Mouse (Mus musculus): ENCODE data around the gene Olfr43. TPM values are rescaled to one million over a fixed set of nuclear protein-coding genes. Genes with fewer than 3 reads are reported as not detected.

Gene Olfr43
- polyA plus RNA-seq (2012; rRNA removed) (not detected in 2 replicates), polyA plus RNA-seq (2014; fragmentation: Nextera tagmentation; extraction: Ambion mirVana) (not detected in 2 replicates)

DNA sequence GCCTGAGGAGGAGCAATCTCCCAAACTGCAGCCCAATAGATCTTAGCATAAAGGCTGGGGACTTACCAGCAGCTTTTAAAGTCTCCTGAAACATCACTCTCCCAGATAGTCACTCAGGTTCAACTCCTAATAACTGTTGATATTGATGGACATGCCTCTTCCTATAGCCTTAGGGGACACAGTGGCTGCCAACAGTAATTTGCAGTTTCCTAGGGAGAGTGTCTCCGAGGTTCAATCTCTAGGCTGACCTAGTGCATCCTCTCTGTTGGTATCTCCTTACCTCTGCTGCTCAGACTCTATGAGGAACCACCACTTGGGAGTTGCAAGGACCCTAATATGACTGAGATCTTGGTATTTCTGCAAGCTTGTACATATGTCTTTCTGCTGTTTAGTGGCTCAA, at the start of gene Olfr43:
Olfr43 (minus strand) TSS at position 101 of the 400 bp plus-strand sequence.
- H3K4me1 ChIP-seq (ENCODE audit: control insufficient read depth, insufficient read depth, low read length): no peaks in the 10 kb centered on the region
- DNase-seq (ENCODE audit: low spot score) (no peak), ATAC-seq (ENCODE audit: low FRiP score, low read depth) (no peak)
- H3K27me3 ChIP-seq (ENCODE audit: control insufficient read depth, insufficient read depth, low read length): no peaks in the 10 kb centered on the region
- no peaks in the 10 kb centered on the region for H3K36me3 ChIP-seq (ENCODE audit: control insufficient read depth, insufficient read depth, low read length)
- H3K27ac ChIP-seq (replicated peaks; ENCODE audit: low read depth, low read length): no peak within 1 kb of the TSS
- 40% methylated on average over 1 of the region's 1 CpGs for WGBS
- no peak within 1 kb of the TSS for H3K4me2 ChIP-seq (replicated peaks; ENCODE audit: low read depth, low read length, severe bottlenecking)
- H3K4me3 ChIP-seq (replicated peaks; ENCODE audit: low read length): no peak within 1 kb of the TSS
- TF ChIP-seq POLR2A (IDR thresholded peaks at IDR 0.05; ENCODE audit: borderline replicate concordance, extremely low read depth, insufficient read depth, insufficient read length): no peak
- H3K9ac ChIP-seq (ENCODE audit: low read depth, low read length, severe bottlenecking): no peak within 1 kb of the TSS
- no peaks in the 10 kb centered on the region for H3K9me3 ChIP-seq (ENCODE audit: control insufficient read depth, low read length)

DNA sequence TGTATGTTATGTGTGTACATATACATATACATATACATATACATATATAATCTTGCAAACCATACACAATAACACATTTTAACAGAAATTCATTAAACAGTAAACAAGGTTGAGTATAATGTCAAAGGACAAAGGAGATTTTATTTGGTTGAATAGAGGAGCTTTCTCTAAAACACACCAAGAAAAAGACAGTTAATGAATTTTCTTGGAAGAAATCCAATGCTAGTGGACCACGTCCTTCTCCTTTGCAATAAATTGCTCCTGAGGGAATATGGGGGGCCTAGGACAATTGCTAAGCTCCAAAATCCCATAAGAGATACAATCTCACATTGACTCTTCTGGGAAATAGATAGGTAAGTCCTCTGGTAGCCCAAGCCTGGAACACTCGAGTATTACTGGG, 48.3 kb upstream of the Olfr43 start, which contains the start of gene Olfr406:
Olfr406 (plus strand) TSS at position 301 of the 400 bp plus-strand sequence.
- ATAC-seq (ENCODE audit: low FRiP score, low read depth) (no peak), DNase-seq (ENCODE audit: low spot score) (no peak)
- Histone ChIP-seq H3K4me2 (replicated peaks; ENCODE audit: low read depth, low read length, severe bottlenecking) (no peak within 1 kb of the TSS), H3K27ac (replicated peaks; ENCODE audit: low read depth, low read length) (no peak within 1 kb of the TSS), H3K9me3 (ENCODE audit: control insufficient read depth, low read length) (no peaks in the 10 kb centered on the region), H3K36me3 (ENCODE audit: control insufficient read depth, insufficient read depth, low read length) (no peaks in the 10 kb centered on the region), H3K4me1 (ENCODE audit: control insufficient read depth, insufficient read depth, low read length) (no peaks in the 10 kb centered on the region), H3K9ac (ENCODE audit: low read depth, low read length, severe bottlenecking) (no peak within 1 kb of the TSS), H3K27me3 (ENCODE audit: control insufficient read depth, insufficient read depth, low read length) (no peaks in the 10 kb centered on the region), H3K4me3 (replicated peaks; ENCODE audit: low read length) (no peak within 1 kb of the TSS)
- TF ChIP-seq POLR2A (IDR thresholded peaks at IDR 0.05; ENCODE audit: borderline replicate concordance, extremely low read depth, insufficient read depth, insufficient read length): no peak
- 40% methylated on average over 2 of the region's 2 CpGs for WGBS

DNA sequence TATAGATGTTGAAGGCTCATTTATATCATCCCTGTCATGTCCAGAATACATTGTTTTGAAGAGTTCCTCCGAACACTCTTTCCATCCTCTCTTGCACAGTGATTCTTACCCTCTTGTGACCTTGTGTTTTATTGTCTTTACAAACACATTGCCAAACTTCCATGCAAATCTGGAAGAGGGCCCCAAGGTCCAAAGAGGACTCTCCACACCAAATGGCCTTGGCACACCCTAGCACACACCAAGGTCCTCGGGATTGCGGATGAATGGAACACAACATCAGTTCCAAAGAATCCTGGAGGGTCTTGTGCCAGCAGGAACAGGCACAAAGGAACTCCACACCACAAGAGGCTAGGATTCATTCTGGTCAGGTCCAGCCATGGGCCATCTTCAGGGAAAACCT, 30.0 kb upstream of the Olfr43 start:
- H3K9me3 ChIP-seq (ENCODE audit: control insufficient read depth, low read length): no peaks in the 10 kb centered on the region
- ATAC-seq (ENCODE audit: low FRiP score, low read depth) (no peak), DNase-seq (ENCODE audit: low spot score) (no peak)
- H3K27ac ChIP-seq (replicated peaks; ENCODE audit: low read depth, low read length): no peak overlapping the region
- H3K4me3 ChIP-seq (replicated peaks; ENCODE audit: low read length): no peak overlapping the region
- no peaks in the 10 kb centered on the region for H3K36me3 ChIP-seq (ENCODE audit: control insufficient read depth, insufficient read depth, low read length)
- no peaks in the 10 kb centered on the region for H3K4me1 ChIP-seq (ENCODE audit: control insufficient read depth, insufficient read depth, low read length)
- no peak for TF ChIP-seq POLR2A (IDR thresholded peaks at IDR 0.05; ENCODE audit: borderline replicate concordance, extremely low read depth, insufficient read depth, insufficient read length)
- no peak overlapping the region for H3K4me2 ChIP-seq (replicated peaks; ENCODE audit: low read depth, low read length, severe bottlenecking)
- H3K9ac ChIP-seq (ENCODE audit: low read depth, low read length, severe bottlenecking): no peak overlapping the region
- no peaks in the 10 kb centered on the region for H3K27me3 ChIP-seq (ENCODE audit: control insufficient read depth, insufficient read depth, low read length)
- WGBS: 92% methylated on average over 3 of the region's 3 CpGs

DNA sequence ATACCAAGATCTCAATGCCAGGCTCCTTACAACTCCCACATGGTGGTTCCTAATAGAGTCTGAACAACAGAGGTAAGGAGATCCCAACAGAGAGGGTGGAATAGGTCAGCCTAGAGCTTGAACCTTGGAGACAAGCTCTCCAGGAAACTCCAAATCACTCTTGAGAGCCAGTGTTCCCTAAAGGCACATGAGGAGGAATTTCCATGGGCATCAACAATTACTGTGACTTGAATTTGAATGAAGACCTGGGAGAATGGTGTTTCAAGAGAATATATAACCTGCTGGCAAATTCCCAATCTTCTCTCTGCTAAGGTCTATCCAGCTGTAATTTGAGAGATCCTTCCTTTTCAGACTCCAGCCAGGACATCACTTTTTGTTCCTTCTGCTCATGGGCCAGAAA, 25.2 kb downstream of the Olfr43 start, which contains the start of gene Olfr403:
Olfr403 (plus strand) TSS at position 301 of the 400 bp plus-strand sequence.
- H3K27ac ChIP-seq (replicated peaks; ENCODE audit: low read depth, low read length): no peak within 1 kb of the TSS
- H3K4me1 ChIP-seq (ENCODE audit: control insufficient read depth, insufficient read depth, low read length): no peaks in the 10 kb centered on the region
- no peak within 1 kb of the TSS for H3K4me3 ChIP-seq (replicated peaks; ENCODE audit: low read length)
- no peaks in the 10 kb centered on the region for H3K36me3 ChIP-seq (ENCODE audit: control insufficient read depth, insufficient read depth, low read length)
- H3K4me2 ChIP-seq (replicated peaks; ENCODE audit: low read depth, low read length, severe bottlenecking): no peak within 1 kb of the TSS
- ATAC-seq (ENCODE audit: low FRiP score, low read depth) (no peak), DNase-seq (ENCODE audit: low spot score) (no peak)
- no peak for TF ChIP-seq POLR2A (IDR thresholded peaks at IDR 0.05; ENCODE audit: borderline replicate concordance, extremely low read depth, insufficient read depth, insufficient read length)
- H3K27me3 ChIP-seq (ENCODE audit: control insufficient read depth, insufficient read depth, low read length): no peaks in the 10 kb centered on the region
- no peak within 1 kb of the TSS for H3K9ac ChIP-seq (ENCODE audit: low read depth, low read length, severe bottlenecking)
- H3K9me3 ChIP-seq (ENCODE audit: control insufficient read depth, low read length): no peaks in the 10 kb centered on the region

DNA sequence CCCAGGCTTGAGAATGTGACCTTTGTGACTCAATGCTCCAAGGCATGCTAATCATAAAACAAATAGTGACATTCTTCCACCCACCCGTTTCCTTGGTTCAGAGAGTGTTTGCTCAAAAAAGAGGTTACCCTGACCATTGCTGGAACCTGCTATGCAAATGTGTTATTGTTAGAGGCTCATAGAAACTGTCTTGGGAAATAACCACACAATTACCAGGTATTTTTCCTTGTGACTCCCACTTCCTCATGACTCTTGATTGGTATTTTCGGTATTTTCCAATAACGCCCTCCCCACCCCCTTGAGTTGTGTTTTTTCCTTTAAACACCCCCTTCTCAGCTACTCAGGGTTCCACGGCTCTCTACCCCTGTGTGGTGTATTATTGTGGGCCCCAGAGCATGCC, 27.4 kb downstream of the Olfr43 start:
- Histone ChIP-seq H3K9me3 (ENCODE audit: control insufficient read depth, low read length) (no peaks in the 10 kb centered on the region), H3K4me3 (replicated peaks; ENCODE audit: low read length) (no peak overlapping the region), H3K9ac (ENCODE audit: low read depth, low read length, severe bottlenecking) (no peak overlapping the region), H3K36me3 (ENCODE audit: control insufficient read depth, insufficient read depth, low read length) (no peaks in the 10 kb centered on the region), H3K4me2 (replicated peaks; ENCODE audit: low read depth, low read length, severe bottlenecking) (no peak overlapping the region), H3K27ac (replicated peaks; ENCODE audit: low read depth, low read length) (no peak overlapping the region), H3K4me1 (ENCODE audit: control insufficient read depth, insufficient read depth, low read length) (no peaks in the 10 kb centered on the region), H3K27me3 (ENCODE audit: control insufficient read depth, insufficient read depth, low read length) (no peaks in the 10 kb centered on the region)
- ATAC-seq (ENCODE audit: low FRiP score, low read depth) (no peak), DNase-seq (ENCODE audit: low spot score) (no peak)
- TF ChIP-seq POLR2A (IDR thresholded peaks at IDR 0.05; ENCODE audit: borderline replicate concordance, extremely low read depth, insufficient read depth, insufficient read length): no peak
- WGBS: 77% methylated on average over 4 of the region's 4 CpGs

DNA sequence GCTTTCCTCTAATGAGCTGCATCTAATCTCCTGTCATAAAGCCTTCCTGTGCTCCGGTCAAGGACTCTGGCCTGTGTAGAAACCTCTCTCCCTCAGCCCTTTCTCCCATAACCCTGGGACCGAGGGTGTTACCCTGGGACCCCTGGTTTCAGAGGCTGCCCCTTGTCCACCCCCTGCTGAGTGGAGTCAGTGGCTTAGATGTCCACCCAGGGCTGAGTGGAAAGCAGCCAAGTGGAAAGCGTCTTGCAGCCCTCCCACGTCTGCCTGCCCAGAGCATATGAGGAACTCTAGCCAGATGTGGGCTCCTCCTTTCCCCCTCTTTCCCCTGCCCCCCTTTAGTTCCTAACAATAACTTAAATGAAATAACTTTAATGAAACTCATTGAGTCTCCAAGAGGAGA, 28.0 kb downstream of the Olfr43 start:
- Histone ChIP-seq H3K9me3 (ENCODE audit: control insufficient read depth, low read length) (no peaks in the 10 kb centered on the region), H3K27me3 (ENCODE audit: control insufficient read depth, insufficient read depth, low read length) (no peaks in the 10 kb centered on the region), H3K27ac (replicated peaks; ENCODE audit: low read depth, low read length) (no peak overlapping the region), H3K4me2 (replicated peaks; ENCODE audit: low read depth, low read length, severe bottlenecking) (no peak overlapping the region), H3K4me1 (ENCODE audit: control insufficient read depth, insufficient read depth, low read length) (no peaks in the 10 kb centered on the region), H3K4me3 (replicated peaks; ENCODE audit: low read length) (no peak overlapping the region), H3K9ac (ENCODE audit: low read depth, low read length, severe bottlenecking) (no peak overlapping the region), H3K36me3 (ENCODE audit: control insufficient read depth, insufficient read depth, low read length) (no peaks in the 10 kb centered on the region)
- ATAC-seq (ENCODE audit: low FRiP score, low read depth) (no peak), DNase-seq (ENCODE audit: low spot score) (no peak)
- TF ChIP-seq POLR2A (IDR thresholded peaks at IDR 0.05; ENCODE audit: borderline replicate concordance, extremely low read depth, insufficient read depth, insufficient read length): no peak
- WGBS: 84% methylated on average over 4 of the region's 4 CpGs
